Mouse (Mus musculus) embryonic facial prominence, embryonic 13.5 days (tissue): ENCODE results near the gene Fip1l1. TPM values are rescaled to one million over a fixed set of nuclear protein-coding genes. Genes with fewer than 3 reads are reported as not detected.
A peak's percentile ranks its signal among the peaks of the same experiment; 100 is the strongest.

Source experiments
- ATAC-seq: fragments of 200-750 bp; cut with Nextera tagmentation; 2 replicates; pipeline ENCODE4 v1.8.0; 2017; ENCODE audit warnings: low read depth; ENCODE audit not compliant: insufficient number of reproducible peaks, insufficient read depth, low FRiP score, low TSS enrichment
- H3K27ac ChIP-seq: fragments of 300-500 bp; sonication (generic); 2 replicates; pipeline ENCODE4 v1.5.1; 2015; ENCODE audit warnings: moderate library complexity, mild to moderate bottlenecking, inconsistent platforms
- H3K27me3 ChIP-seq: fragments of 300-500 bp; sonication (generic); 2 replicates; pipeline ENCODE4 v1.6.1; 2015; ENCODE audit warnings: mild to moderate bottlenecking, inconsistent platforms
- H3K36me3 ChIP-seq: fragments of 300-500 bp; sonication (generic); 2 replicates; pipeline ENCODE4 v1.6.1; 2015; ENCODE audit warnings: mild to moderate bottlenecking, inconsistent platforms
- H3K4me1 ChIP-seq: fragments of 300-500 bp; sonication (generic); 2 replicates; pipeline ENCODE4 v1.6.1; 2015; ENCODE audit warnings: inconsistent platforms
- H3K4me2 ChIP-seq: fragments of 300-500 bp; sonication (generic); 2 replicates; pipeline ENCODE4 v1.6.1; 2015; ENCODE audit warnings: moderate library complexity, mild to moderate bottlenecking, inconsistent platforms
- H3K4me3 ChIP-seq: fragments of 300-500 bp; sonication (generic); 2 replicates; pipeline ENCODE4 v1.5.1; 2015; ENCODE audit warnings: mild to moderate bottlenecking, inconsistent platforms
- H3K9ac ChIP-seq: fragments of 300-500 bp; sonication (generic); 2 replicates; pipeline ENCODE4 v1.6.1; 2015; ENCODE audit warnings: mild to moderate bottlenecking, inconsistent platforms
- H3K9me3 ChIP-seq: fragments of 300-500 bp; sonication (generic); 2 replicates; pipeline ENCODE4 v1.6.1; 2016; ENCODE audit warnings: inconsistent platforms
- WGBS: fragments of 180-500 bp; shearing (Covaris S2); methylation state at CpG from one replicate; pipeline ENCODE4 v1.1.7; 2015; ENCODE audit warnings: mixed read lengths; 5-methylcytosine and 5-hydroxymethylcytosine counted together
- polyA plus RNA-seq: library from polyadenylated mRNA; unstranded; fragments of >200 nt; fragmentation: Nextera tagmentation; extraction: Ambion mirVana; gene quantifications from 2 replicates; pipeline ENCODE4 v1.2.1, GENCODE M21; 2015

The Fip1l1 gene
- polyA plus RNA-seq, 1 experiment from 2014 or later, result 107 TPM

DNA sequence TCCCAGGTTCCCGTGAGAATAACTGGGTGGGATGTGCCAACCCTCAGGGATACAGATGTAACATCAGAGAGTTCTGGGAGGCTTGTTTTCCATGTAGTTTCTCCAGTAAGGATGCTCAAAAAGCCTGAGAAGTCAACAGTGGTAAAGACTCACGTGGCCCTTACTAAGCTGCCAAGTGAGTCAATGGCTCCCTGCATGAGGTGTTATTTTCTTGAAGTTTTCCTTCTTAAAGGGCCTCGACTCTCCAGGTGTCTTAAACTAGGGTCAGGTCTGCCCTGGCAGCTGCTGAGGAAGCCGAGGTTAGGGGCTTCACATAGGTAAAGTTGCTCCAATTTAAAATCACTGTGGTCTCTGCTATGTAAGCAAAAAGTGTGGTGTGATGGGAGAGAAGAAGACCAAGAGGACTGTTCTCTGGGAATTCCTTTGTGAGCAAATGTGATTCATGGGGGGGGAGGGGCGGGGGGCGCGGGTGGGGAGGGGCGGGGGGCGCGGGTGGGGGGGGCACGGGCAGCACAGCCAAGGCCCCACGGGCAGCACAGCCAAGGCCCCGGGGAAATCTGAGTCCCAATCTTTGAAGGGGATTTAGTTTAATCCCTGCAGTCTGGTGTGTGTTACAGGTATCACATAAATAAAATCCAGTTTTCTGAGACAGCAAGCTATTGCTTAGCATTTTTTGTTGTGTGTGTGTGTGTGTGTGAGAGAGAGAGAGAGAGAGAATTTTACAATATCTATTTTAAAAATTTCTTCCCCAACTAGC lies 82.7 kb downstream of the Fip1l1 start:
- Histone ChIP-seq H3K4me2 (no peak overlapping the region), H3K9ac (no peak overlapping the region), H3K9me3 (no peaks in the 10 kb centered on the region), H3K4me1 (peaks cover 51% of the 10 kb centered on the region), H3K27ac (peak overlapping the region; percentile 83), H3K27me3 (no peaks in the 10 kb centered on the region), H3K36me3 (no peaks in the 10 kb centered on the region), H3K4me3 (no peak overlapping the region)
- WGBS, result 27% methylated on average over 13 of the region's 13 CpGs
- no peak for ATAC-seq

DNA sequence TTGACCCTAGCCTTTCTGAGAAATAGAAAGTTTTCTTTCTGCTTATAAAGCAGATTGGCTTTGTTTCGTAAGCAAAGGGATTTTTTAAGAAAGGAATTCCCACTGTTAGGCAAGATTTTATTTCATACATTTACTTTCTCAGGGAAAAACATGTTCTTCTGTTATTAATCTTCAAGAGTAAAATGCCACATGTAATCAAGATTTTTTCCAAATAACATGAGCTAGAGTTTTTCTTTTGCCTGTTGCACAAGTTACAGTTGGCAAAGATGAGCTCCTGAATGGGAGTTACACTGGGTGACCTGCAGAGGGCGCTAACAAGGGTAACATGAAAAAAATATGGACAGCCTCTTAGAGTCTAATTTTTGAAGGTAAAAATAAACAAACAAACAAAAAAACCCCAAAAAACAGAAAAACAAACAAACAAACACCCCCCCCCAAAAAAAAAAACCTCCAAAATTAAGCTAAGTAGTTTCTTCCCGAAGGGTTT lies 83.4 kb downstream of the Fip1l1 start:
- H3K27ac ChIP-seq, result peak overlapping the region; percentile 83
- no peaks in the 10 kb centered on the region for H3K36me3 ChIP-seq
- no peaks in the 10 kb centered on the region for H3K27me3 ChIP-seq
- 45% methylated on average over 3 of the region's 3 CpGs for whole genome bisulfite sequencing
- no peak overlapping the region for H3K9ac ChIP-seq
- H3K4me1 ChIP-seq, result peaks cover 49% of the 10 kb centered on the region
- no peak for ATAC-seq
- H3K9me3 ChIP-seq, result no peaks in the 10 kb centered on the region
- H3K4me3 ChIP-seq, result no peak overlapping the region
- no peak overlapping the region for H3K4me2 ChIP-seq

DNA sequence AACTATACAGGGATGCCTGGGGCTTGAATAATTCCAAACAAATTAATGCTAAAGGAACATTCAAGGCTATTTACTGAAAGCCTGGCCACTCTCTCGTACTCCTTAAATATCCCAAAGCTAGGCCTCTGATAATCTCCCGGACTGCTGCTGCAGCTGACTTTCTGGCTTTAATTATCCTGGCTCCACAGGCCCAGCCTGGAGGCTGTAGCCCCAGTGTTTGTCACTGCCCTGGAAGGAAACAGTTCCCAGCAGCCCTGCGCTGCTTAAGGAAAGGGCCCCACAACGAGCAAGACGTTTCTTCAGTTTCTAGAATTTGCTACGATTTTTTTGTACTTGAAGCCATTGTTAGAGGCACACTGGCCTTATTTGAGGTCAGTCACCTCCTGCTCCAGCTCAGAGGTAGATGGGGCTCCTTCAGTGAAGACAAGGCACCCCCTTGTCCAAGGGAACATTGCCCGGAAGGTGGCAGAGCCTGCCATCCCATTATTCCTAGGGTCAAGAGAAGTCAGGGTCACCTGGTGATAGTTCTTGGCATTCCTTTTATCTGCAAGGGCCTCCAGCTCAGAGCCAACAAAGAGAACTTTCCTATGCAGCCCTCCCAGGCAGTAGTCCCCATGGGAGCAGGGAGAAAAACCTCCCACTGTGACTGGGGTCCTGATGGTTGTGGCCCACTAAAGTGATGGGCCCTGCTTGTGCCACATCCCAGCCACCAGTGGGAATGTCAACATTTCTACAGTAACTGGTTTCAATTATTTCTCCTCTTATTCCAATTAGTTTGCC lies 86.6 kb downstream of the Fip1l1 start:
- no peaks in the 10 kb centered on the region for H3K27me3 ChIP-seq
- no peak overlapping the region for H3K4me3 ChIP-seq
- no peaks in the 10 kb centered on the region for H3K36me3 ChIP-seq
- ATAC-seq, result no peak
- H3K9ac ChIP-seq, result no peak overlapping the region
- H3K4me2 ChIP-seq, result no peak overlapping the region
- H3K4me1 ChIP-seq, result peaks cover 37% of the 10 kb centered on the region
- 20% methylated on average over 7 of the region's 7 CpGs for WGBS
- no peaks in the 10 kb centered on the region for H3K9me3 ChIP-seq
- H3K27ac ChIP-seq, result peak overlapping the region; percentile 91

DNA sequence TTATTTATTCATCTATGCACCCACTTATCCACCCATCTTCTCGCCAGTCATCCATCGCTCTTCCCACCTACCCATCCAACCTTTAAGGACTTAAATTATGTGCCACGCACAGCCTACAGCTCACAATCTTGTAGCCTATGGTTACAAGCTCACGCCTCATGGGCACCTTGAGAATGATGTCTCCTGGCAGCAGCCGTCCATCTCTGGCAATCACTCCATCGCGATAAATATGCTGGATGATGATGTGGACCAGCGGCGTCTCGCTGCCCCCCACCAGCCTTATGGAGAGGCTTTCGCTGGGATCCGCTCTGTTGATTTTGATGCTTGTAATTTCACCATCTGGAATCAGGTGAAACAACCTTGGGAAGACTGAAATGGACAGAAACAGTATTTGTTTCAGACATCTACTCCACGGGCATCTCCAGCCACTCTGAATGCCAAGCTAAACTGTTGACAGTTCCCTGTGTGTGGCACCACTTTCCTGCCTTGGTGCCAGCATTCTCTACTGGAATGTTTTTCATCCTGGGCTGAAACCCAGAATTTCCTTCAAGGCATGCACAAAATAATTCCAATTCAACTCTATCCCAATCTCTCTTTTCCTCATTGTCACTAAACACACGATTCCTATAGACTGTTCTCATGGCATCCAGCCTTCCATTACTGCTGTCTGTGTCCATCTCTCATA lies 88.2 kb downstream of the Fip1l1 start:
- Histone ChIP-seq H3K4me1 (peaks cover 23% of the 10 kb centered on the region), H3K9me3 (no peaks in the 10 kb centered on the region), H3K27ac (0 out of 2 replicates have a peak overlapping the region, but pooled peaks have one; percentile 23), H3K9ac (no peak overlapping the region), H3K27me3 (no peaks in the 10 kb centered on the region), H3K4me2 (no peak overlapping the region), H3K4me3 (no peak overlapping the region), H3K36me3 (no peaks in the 10 kb centered on the region)
- WGBS, result 87% methylated on average over 14 of the region's 14 CpGs
- ATAC-seq, result no peak

DNA sequence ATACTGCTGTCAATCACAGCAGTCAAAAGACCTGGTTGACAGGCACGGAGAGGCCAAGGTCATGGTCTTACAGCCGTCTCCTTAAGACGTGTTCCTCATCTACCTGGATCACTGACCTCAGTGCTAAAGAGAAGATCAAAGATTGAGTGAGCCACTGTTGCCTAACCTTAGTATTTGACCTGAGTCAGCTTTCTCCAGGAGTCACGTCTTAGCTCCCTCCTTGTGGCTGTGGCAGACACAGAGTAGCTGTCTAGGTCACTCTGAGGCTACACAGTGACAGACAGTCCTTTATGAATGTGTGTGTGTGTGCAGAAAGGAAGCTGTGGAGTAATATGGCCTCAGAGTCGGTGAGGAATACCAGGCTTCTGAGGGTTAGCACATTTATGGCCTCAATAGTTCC lies 89.1 kb downstream of the Fip1l1 start:
- Histone ChIP-seq H3K9me3 (no peaks in the 10 kb centered on the region), H3K9ac (no peak overlapping the region; the same call in 1 of the 2 replicates), H3K27ac (no peak overlapping the region), H3K27me3 (no peaks in the 10 kb centered on the region), H3K4me3 (no peak overlapping the region), H3K4me2 (no peak overlapping the region), H3K36me3 (no peaks in the 10 kb centered on the region), H3K4me1 (peaks cover 23% of the 10 kb centered on the region)
- ATAC-seq, result no peak
- 41% methylated on average over 5 of the region's 5 CpGs for WGBS

DNA sequence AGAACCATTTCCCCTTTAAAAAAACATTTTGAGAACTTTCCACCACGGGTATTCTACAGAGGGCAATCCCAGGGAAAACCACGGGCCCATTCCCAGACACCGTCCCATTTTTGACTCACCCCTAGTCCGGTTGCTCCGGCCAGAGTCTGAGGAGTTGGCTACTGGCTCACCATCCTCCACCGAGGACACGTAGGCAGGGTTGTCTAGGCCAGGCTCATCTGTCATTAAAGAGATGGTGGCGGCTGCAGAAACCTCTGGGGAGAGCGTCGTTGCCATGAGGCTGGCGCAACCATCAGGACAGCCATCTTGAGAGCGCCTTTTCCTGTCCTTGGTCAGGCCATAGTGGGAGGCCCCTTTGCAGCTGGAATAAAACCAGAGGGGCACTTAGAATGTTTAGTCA lies 92.8 kb downstream of the Fip1l1 start:
- no peak for ATAC-seq
- no peak overlapping the region for H3K9ac ChIP-seq
- WGBS, result 93% methylated on average over 12 of the region's 12 CpGs
- no peak overlapping the region for H3K4me3 ChIP-seq
- peaks cover 21% of the 10 kb centered on the region for H3K4me1 ChIP-seq
- H3K36me3 ChIP-seq, result no peaks in the 10 kb centered on the region
- no peak overlapping the region for H3K4me2 ChIP-seq
- no peak overlapping the region for H3K27ac ChIP-seq
- H3K9me3 ChIP-seq, result no peaks in the 10 kb centered on the region
- H3K27me3 ChIP-seq, result no peaks in the 10 kb centered on the region

DNA sequence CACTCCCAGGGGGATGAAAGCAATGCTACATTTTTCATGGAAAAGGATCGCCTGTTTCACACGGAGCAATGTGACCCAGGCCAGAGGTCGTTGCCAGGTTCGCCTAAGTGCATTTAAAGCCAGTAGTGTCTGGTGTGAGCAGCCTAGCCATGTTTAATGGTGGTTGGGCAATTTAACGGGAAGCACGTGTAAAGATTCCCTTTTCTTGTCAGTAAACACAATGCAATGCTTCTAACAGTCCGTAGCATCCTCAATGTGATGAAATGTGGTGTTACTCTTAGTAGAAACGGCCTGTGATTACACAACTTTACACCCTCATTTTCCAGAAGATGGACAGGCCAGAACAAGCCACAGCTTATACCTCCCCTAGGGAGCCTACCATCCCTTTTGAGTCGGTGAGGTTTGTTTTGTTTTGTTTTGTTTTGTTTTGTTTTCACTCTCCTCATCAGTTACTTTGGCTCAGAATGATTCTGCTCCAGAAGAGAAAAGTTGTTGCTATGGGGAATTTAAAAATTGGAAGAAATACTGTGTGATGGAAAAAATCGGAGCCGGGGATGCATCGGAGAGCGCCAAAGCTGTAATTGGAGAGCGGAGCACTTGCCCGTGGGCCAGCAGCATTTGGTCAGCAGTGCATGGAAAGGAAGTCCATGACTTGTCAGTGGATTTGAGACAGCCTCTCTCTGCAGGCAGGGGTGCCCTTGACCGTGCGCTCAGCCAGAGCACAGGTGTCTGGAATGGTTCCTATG lies 97.3 kb downstream of the Fip1l1 start:
- Histone ChIP-seq H3K4me3 (no peak overlapping the region), H3K27ac (no peak overlapping the region), H3K4me1 (peaks cover 41% of the 10 kb centered on the region), H3K4me2 (no peak overlapping the region), H3K27me3 (no peaks in the 10 kb centered on the region), H3K9me3 (no peaks in the 10 kb centered on the region), H3K36me3 (no peaks in the 10 kb centered on the region), H3K9ac (no peak overlapping the region)
- 39% methylated on average over 17 of the region's 17 CpGs for WGBS
- no peak for ATAC-seq

DNA sequence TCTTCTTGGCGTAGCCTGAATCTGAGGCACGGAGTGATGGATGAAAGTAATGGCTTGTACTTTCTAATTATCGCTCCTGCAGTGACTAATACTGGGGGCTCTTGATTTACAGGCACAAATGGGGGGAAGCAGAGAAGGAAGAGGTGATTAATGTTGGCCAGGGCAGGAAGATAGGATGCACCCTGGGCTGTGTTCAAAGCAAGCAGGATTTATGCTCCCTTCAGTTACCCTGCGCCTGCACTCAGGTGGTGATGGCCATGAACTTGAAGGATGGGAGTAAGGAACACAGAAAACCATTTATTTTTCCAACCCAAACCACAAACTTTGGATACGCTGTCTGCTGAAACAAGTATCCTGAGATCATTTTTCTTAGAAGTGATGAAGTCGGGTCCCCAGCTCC lies 98.2 kb downstream of the Fip1l1 start:
- 74% methylated on average over 6 of the region's 6 CpGs for WGBS
- Histone ChIP-seq H3K27me3 (no peaks in the 10 kb centered on the region), H3K27ac (0 out of 2 replicates have a peak overlapping the region, but pooled peaks have one; percentile 60), H3K4me3 (no peak overlapping the region), H3K4me1 (peaks cover 41% of the 10 kb centered on the region), H3K9me3 (no peaks in the 10 kb centered on the region), H3K9ac (no peak overlapping the region), H3K4me2 (no peak overlapping the region), H3K36me3 (no peaks in the 10 kb centered on the region)
- no peak for ATAC-seq

DNA sequence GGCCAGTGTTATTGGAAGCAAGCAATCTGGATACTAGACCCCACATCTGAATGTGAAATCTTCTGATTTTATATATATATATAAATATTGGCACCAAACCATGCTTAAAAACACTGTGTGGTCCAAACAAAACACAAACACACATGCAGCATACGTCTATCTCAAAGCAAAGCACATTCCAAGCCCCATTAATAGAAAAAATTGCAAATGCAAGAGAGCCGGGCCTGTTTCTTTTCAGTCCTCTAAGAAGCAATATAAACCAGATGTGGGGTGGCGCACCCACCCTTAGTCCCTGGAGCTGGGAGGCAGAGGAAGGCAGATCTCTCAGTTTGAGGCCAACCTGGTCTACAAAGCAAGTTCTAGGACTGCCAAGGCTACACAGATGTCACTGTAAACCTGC lies 99.1 kb downstream of the Fip1l1 start:
- Histone ChIP-seq H3K4me1 (peaks cover 46% of the 10 kb centered on the region), H3K4me3 (no peak overlapping the region), H3K4me2 (no peak overlapping the region), H3K36me3 (no peaks in the 10 kb centered on the region), H3K27ac (peak overlapping the region; percentile 60; the same call in 1 of the 2 replicates), H3K27me3 (no peaks in the 10 kb centered on the region), H3K9me3 (no peaks in the 10 kb centered on the region), H3K9ac (no peak overlapping the region)
- ATAC-seq, result no peak
- WGBS, result 31% methylated on average over 3 of the region's 3 CpGs

DNA sequence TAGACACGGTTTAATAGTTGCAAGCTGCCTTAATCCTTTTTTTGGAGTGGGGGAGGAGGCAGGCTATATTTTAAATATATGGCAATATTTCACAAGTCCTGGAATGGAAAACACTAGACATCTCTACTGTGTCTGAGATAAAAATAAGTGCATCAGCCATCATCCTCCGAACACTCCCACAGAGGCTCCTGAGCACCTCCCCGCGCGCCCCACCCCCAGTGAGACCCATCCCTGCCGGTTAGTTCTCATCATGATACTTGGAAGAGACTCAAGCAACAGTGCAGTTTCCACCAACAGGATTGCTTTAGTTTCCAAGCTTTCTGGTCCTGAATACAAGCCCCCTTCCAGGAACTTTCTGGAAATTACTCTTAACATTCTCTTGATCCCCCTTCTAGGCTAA lies 104.3 kb downstream of the Fip1l1 start:
- Histone ChIP-seq H3K36me3 (no peaks in the 10 kb centered on the region), H3K9me3 (no peaks in the 10 kb centered on the region), H3K27me3 (no peaks in the 10 kb centered on the region), H3K4me3 (no peak overlapping the region), H3K9ac (no peak overlapping the region), H3K27ac (0 out of 2 replicates have a peak overlapping the region, but pooled peaks have one; percentile 35), H3K4me1 (peaks cover 41% of the 10 kb centered on the region), H3K4me2 (no peak overlapping the region)
- no peak for ATAC-seq
- WGBS, result 71% methylated on average over 6 of the region's 6 CpGs

DNA sequence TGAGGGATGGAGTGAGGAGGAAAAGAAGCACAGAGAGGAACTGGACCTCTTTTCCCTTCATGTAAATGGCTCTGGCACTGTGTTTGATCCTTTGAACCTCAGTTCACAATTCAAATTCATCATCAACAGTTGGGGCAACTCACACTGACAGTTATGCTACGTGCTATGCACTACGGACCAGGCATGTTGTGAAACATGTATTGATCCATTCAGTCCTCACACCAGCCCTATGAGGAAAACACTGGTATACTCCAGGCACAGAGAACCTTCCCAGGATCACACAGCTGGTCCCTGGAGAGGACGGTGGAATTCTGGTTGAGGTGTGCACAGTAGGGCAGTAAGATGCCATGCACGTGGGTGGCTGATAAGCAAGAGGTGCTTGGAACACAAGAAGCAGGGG lies 105.3 kb downstream of the Fip1l1 start:
- H3K9me3 ChIP-seq, result no peaks in the 10 kb centered on the region
- 88% methylated on average over 4 of the region's 4 CpGs for WGBS
- H3K4me2 ChIP-seq, result no peak overlapping the region
- ATAC-seq, result no peak
- no peak overlapping the region for H3K27ac ChIP-seq
- no peak overlapping the region for H3K4me3 ChIP-seq
- no peaks in the 10 kb centered on the region for H3K27me3 ChIP-seq
- H3K36me3 ChIP-seq, result no peaks in the 10 kb centered on the region
- no peak overlapping the region for H3K9ac ChIP-seq
- H3K4me1 ChIP-seq, result peaks cover 36% of the 10 kb centered on the region
